Mouse (Mus musculus) monocyte, adult 5-6 weeks (primary cell): ENCODE results near the gene Csnk1g2. TPM values are rescaled to one million over a fixed set of nuclear protein-coding genes. Genes with fewer than 3 reads are reported as not detected.
"Not testable (repeated sequence)": the region's sequence is repeated elsewhere in the genome, so short reads cannot be mapped to it uniquely, and the experiment has no call there.

Source experiments
- ATAC-seq: fragments of 153-309, 156-312 bp; replicated peaks from 2 replicates; pipeline ENCODE4 v1.8.0; 2017; ENCODE audit warnings: mild to moderate bottlenecking; ENCODE audit not compliant: low TSS enrichment, insufficient number of reproducible peaks, severe bottlenecking, poor library complexity, low FRiP score
- total RNA-seq: library from RNA; stranded (forward); fragments of 200-1000, 200-491, 200-594 nt; gene quantifications from 3 replicates; pipeline ENCODE4 v1.2.3, GENCODE M21; 2017

Gene Csnk1g2
- total RNA-seq, 1 experiment from 2014 or later = 192 TPM

DNA sequence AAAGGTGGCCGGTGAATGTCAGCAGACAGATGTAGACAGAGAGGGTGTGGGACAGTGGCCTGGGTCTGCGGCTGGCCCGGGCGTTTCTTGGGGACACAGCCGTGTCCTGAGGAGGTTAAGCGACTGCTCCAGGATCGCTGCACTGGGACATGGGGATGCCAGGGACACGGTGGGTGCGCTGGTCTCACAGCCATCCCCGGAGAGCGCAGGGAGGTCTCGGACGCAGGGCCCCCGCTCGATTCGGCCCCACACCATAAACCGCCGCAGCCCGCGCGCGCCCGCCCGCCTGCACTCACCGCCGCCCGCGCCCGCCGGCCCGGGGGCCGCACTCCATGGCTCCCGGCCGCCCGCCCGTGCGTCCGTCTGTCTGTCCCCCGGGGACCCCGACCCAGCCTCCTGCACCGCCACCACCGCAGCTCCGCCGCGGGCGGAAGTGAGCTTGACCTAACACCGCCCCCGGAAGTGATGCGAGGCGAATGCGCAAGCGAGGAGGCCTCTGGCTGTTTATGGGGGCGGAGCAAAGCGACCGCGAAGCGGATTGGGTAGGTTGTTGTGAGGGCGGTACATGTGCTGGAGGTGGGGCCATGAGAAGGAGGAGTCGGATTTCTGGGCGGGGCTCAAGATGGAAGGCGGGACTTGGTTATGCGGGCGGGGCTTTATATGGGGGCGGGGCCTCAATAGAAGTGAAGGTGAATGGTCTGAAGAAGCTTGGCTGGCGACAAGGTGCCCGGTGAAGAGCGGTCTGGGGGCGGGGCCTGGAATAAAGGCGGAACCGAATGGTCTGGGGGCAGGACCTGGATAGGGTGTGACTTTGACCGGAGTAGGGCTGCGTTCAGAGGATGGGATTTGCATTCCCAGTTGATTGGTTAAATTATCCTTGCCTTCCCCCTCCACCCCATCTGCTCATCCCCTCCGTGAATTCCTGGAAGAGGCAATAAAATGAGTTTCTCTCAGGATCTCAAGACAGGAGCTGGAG, 32.5 kb upstream of the Csnk1g2 start, which contains the start of gene Abhd17a:
Abhd17a (minus strand) TSS at position 463 of the 976 bp plus-strand sequence.
- peak; percentile 98 for ATAC-seq

DNA sequence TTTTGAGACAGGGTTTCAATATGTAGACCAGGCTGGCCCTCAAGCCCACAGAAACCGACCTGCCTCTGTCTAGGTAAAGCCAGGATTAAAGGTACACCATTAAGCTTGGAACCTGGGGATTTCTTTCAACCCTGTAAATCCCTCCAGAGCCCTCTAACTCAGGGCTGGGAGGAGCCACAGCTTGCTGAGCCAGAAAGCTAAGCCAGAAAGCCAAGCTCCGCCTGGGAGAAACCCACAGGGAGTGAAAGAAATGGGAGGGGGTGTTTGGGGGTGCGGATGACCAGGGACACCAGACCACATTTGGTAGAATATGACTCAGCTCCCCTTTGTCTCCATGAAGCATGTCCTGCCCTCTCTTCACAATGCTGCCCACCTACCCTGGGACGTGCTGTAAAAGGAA, 26.3 kb upstream of the Csnk1g2 start:
- no peak; the same call in 1 of the 2 replicates for ATAC-seq

DNA sequence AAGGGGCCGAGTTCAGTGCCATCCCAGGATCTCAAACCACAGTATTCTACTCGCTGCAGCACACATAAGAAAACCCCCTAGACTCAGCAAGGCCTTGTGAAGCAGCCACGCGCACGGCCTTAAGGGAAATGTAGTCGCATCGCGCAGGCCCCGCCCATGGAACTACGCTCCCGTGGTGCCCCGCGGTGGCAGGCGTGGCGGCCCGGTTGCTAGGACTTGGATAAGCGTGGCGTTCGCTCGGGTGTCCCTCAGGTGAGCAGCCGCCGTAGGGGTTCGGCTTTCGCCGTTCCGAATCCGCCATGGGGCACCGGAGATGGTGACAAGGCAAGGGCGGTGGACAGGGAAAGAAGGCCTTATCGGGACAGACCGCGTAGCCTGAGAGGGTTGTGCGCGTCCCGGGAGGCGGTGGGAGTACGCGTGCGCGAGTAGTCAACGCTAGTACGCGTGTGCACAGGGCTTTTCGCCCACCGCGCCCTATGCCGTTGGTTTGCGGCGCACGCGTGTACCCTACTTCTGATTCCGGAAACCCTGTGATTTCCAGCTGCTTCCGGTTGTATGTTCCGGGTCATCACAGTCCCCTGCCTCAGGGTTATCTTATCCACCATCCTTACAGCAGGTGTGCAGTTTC, 19.8 kb upstream of the Csnk1g2 start, which contains the start of the genes Scamp4 and Adat3:
Scamp4 (plus strand) TSS at position 175 of the 628 bp plus-strand sequence.
Adat3 (plus strand) TSS at position 183 of the 628 bp plus-strand sequence.
- peak; percentile 85 for ATAC-seq

DNA sequence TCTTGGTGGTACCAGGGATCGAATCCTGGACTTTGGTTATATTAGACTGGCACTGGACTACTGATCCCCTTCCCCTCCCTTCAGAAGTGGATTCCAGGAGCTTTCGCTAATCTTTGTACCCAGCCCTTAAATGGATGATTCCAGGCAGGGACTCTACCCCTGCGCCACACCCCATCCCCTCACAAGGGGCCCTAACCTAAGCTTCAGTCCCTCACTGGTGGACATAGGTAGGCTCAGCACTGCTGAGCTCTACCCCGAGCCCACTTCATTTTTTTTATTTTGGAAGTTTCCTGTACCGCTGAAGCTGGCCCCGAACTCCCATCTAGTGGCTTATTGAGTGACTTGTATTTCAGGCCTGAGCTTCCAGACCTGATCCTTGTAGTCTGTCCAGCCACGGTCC, 19.3 kb upstream of the Csnk1g2 start:
- ATAC-seq = 0 out of 2 replicates have a peak, but pooled peaks have one; percentile 0

DNA sequence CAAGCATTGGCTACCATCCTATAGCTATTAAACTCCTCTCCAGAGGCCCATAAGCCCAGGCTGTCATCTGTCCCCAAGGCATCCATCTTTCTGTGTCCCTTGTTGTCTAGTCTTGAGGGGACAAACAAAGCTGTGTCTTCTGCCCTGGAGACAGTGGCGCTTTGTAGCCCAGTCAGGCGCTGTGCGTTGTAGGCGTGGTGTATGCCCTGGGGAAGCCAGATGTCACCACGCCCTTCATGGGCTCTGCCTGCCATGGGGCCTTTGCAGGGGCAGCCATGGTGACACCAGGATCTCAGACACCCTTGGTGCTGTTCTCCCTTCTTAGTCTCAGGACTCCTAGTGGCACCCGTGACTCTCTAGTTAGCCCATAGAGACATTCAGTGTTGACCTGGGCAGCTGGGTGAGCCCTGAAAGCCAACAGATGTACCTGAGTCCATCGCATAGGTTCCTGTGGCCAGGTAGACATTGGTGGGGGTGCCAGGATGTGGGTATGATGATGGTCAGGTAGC, 18.6 kb upstream of the Csnk1g2 start:
- no peak for ATAC-seq

DNA sequence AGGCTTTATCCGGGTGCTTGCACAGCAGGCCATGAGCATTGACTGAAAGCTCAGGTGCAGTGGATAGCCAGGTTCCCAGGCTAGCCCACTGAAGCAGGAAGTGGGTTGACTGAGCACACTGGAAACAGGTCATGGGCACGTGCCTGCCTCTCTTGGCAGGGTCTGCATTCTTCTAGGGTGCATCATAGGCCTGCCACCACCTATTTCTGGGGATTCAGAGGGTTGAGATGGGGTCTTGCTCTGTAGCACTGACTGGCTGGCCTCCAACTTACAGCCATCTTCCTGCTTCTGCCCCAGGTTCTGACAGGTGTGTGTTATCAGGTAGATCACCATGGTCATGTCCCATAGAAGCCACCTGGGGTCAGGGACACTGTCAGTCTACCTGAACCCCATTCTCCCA, 17.6 kb upstream of the Csnk1g2 start:
- ATAC-seq = no peak

DNA sequence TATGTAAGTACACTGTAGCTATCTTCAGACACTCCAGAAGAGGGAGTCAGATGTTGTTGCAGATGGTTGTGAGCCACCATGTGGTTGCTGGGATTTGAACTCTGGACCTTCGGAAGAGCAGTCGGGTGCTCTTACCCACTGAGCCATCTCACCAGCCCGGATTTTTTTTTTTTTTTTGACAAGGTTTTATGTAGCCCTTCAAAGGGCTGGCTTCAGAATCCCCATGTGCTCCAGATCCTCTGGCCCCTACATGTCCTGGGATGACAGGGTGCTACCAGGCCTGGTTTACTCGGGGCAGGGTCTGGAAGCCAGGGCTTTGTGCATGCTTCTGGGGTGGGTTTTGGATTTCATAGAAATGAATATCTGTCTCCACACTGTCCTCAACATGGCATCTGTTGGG, 16.9 kb upstream of the Csnk1g2 start, which contains the start of gene Gm49322:
Gm49322 (plus strand) TSS at position 301 of the 400 bp plus-strand sequence.
- not testable (repeated sequence) for ATAC-seq

DNA sequence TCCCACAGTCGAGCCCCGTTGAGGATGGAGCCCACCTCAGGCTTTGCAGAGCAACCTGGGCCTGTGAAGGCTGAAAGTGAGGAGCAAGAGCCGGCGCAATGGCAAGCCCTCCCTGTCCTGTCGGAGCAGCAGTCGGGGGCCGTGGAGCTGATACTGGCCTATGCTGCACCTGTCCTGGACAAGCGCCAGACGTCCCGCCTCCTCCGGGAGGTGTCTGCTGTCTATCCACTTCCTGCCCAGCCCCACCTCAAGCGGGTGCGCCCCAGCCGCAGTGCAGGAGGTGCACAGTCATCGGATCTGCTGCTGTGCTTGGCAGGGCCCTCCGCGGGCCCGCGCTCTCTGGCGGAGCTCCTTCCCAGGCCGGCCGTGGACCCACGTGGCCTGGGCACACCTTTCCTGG, 16.3 kb upstream of the Csnk1g2 start:
- no peak for ATAC-seq

DNA sequence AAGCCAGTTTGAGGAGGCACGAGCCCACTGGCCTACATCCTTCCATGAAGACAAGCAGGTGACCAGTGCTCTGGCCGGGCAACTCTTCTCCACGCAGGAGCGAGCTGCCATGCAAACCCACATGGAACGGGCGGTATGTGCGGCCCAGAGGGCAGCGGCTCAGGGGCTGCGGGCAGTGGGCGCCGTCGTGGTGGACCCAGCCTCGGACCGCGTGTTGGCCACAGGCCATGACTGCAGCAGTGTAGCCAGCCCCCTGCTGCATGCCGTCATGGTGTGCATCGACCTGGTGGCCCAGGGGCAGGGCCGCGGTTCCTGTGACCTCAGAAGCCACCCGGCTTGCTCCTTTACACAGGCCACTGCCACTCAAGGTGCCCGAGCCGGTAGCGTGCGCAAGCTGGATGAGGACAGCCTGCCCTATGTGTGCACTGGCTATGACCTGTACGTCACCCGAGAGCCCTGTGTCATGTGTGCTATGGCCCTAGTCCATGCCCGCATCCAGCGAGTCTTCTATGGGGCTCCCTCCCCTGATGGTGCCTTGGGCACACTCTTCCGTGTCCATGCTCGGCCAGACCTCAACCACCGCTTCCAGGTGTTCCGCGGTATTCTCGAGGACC, 15.8 kb upstream of the Csnk1g2 start:
- no peak for ATAC-seq

DNA sequence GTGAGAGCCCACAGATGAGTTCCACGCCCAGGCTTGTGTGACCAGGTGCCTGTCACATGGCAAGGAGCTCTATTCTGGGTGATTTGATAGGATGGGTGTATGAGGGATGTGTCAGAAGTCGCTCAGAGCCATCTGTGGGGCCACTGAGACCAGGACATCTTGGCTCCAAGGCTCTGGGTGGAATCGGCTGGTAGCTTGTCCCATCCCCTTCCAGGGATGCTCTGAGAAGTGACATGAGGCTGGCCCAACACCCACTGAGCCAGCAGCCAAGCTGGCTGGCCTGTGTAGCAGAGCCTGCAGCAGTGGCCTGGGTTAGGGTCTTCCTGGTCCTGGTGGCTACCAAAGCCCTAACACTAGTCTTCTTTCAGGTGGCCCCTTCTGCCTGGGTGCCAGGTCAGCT, 14.2 kb upstream of the Csnk1g2 start:
- ATAC-seq = no peak

DNA sequence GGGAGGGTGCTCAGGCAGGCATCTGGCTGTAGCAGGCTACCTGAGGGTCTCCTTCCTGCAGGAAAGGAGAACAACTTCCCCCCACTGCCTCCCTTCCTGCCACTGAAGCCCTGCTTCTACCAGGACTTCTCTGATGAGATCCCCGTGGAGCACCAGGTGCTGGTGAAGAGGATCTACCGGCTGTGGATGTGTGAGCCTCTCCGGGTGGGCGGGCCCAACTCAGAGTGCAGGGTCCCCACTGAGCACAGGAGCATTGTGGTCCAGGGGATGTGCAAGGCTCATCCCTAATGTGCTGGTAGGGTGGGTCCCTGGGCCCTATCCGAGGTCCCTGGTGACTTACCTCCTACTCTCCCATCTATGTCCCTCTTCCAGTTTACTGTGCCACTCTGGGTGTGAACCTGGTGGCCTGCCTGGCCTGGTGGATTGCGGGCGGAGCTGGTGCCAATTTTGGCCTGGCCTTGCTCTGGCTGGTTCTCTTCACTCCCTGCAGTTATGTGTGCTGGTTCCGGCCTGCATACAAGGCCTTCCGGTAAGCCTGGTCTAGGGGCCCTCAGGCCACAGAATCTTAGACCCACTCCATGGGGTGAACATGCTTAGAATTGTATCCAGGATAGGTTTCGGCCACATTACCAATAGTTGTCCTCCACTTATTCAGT, 13.2 kb upstream of the Csnk1g2 start:
- ATAC-seq = no peak

DNA sequence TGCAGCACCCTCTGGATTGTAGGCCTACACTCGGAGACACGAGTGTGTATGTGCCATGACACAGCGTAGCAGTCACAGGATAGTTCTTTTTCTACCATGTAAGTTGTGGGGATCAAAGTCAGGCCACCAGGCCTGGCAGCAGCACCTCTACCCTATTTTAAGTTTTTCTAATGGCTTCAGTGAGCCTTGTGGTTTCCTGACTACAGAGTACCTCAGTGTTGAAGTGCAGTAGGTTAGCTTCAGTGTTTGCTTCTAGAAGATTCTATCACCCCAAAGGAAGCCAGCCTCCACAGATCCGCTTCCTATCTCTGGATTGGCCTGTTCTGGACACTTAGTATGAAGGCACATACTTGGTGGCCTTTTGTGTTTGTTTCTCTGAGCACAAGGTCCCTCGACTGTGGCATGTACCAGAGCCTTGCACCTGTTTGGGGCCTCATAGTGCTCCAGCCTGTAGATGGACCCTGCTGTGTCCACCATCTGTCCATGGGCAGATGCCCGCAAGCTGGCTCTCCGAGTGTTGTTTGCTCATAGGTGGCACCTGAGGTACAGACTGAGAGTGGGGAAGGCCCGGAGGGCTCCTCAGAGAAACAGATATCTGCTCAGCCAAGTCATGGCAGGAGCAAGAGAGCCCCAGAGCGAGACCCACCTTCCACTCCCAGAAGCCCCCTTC, 12.4 kb upstream of the Csnk1g2 start:
- no peak for ATAC-seq

DNA sequence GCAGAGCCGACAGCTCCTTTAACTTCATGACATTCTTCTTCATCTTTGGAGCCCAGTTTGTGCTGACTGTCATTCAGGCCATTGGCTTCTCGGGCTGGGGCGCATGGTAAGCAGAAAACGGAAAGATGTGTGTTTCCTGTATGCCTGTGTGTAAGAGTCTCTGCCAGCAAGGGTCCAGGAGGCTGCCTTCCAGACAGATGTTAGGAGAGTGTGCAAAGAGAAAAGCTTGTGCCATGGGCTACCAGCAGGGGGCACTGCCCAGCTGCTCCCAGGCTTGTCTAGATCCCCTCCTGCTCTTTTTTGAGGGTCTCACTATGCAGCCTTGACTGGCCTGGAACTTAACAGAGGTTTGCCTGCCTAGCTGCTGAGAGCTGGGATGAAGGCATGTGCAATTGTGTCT, 11.6 kb upstream of the Csnk1g2 start:
- ATAC-seq = no peak

DNA sequence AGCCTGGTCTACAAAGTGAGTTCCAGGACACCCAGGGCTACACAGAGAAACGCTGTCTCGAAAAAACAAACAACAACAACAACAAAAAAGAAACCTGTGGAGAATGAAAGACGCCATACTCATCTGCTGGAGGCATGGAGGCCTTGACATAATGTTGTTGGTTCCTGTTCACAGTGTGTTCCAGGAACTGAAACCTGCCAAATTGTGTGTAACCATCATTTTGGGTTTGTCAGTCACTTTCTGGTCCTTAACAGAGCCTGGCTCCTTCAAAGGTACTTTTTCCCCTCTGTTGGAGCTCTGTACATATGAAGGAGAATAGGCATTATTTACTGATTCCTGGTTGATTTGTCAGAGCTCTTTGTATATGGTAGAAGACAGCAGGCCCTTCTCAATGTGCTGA, 10.7 kb upstream of the Csnk1g2 start:
- ATAC-seq = no peak

DNA sequence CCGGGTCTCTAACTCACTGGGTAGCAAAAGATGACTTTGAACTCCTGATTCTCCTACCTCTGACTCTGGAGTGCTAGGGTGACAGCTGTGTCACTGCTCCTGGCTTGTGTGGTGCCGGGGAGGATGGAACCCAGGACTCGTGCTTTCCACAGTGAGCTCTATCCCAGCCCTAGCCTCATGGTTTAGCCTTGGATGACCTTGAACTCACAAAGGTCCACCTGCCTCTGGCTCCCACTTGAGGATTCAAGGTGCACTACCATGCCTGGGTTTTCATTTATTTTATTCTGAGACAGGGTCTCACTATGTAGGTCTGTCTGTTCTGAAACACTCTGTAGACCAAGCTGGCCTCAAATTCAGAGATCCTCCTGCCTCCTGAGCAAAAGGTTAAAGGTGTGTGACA, 8.8 kb upstream of the Csnk1g2 start:
- no peak for ATAC-seq

DNA sequence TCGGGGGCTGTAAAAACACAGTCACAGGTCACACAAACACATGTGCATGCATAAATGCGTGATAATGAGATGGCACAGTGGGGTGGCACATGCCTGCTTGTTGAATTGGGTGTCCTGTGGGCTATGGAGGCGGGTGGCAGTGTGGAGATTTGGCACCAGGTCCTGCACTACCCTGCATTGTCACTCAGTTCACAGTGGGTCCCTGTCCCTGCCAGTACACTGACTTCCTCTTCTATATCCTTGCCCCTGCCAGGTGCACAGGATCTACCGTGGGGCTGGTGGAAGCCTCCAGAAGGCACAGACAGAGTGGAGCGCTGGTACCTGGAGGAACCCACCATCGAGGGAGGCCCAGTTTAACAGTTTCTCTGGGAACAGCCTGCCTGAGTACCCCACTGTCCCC, 8.3 kb upstream of the Csnk1g2 start:
- ATAC-seq = no peak

DNA sequence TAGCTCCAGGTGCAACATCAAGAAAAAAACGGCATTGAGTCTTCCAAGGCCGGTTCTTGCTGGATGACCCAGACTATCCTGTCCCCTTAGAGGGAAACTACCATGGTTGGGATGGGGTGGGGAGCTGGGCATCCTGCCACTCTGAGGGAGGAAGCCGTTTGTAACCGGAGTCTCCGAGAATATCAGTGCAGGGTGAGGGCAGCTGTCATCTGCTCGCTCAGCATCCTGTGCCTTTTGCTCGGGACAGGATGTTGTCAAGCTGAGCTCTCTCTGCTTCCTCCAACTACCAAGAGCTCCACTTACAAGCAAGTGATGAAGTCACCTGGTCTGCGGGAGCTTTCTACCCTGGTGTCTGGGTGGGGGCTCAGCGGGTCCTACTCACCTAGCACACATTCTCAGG, 4.5 kb upstream of the Csnk1g2 start:
- ATAC-seq = no peak
